Mouse (Mus musculus) CH12.LX (cell line): ENCODE data around the gene Fam163b. TPM values are rescaled to one million over a fixed set of nuclear protein-coding genes. Genes with fewer than 3 reads are reported as not detected.

ENCODE experiments used
- DNase-seq: peaks from one replicate; pipeline ENCODE4 v3.0.0-alpha.2; 2013; ENCODE audit errors: extremely low read depth
- H3K27ac ChIP-seq: 2 replicates; pipeline ENCODE4 v1.5.1; 2012; ENCODE audit warnings: low read depth, mild to moderate bottlenecking, control low read depth, moderate library complexity; ENCODE audit not compliant: insufficient read depth
- H3K27me3 ChIP-seq: replicated peaks from 2 replicates; pipeline ENCODE3; 2012; ENCODE audit warnings: inconsistent platforms
- H3K36me3 ChIP-seq, 2 experiments: replicated peaks in 1 of 2; 2 replicates each; pipeline versions ENCODE3 to v1.6.1; 2012; ENCODE audit warnings: inconsistent platforms in 1 of 2, low read length in 1 of 2, mild to moderate bottlenecking in 1 of 2, mixed read lengths in 1 of 2, moderate library complexity in 1 of 2; ENCODE audit not compliant: control insufficient read depth in 1 of 2, insufficient read depth in 1 of 2
- H3K4me1 ChIP-seq, 2 experiments: 2 replicates each; pipeline ENCODE4 v1.6.1; 2012; ENCODE audit warnings: inconsistent platforms in 1 of 2, moderate library complexity in 1 of 2; ENCODE audit not compliant: insufficient read depth in 2 of 2, control insufficient read depth in 1 of 2
- H3K4me2 ChIP-seq: 2 replicates; pipeline ENCODE4 v1.6.1; 2012; ENCODE audit warnings: low read depth, mild to moderate bottlenecking, control low read depth; ENCODE audit not compliant: poor library complexity, insufficient read depth, severe bottlenecking
- H3K4me3 ChIP-seq, 3 experiments: fragments of 150-350 bp in 1 of 3; sonication (generic) in 1 of 3; replicated peaks in 1 of 3; 2 replicates each; pipeline versions ENCODE3 to v1.5.1; 2011 to 2012; ENCODE audit warnings: low read depth in 2 of 3, low read length in 2 of 3, mild to moderate bottlenecking in 2 of 3, moderate library complexity in 2 of 3, control low read depth in 1 of 3, improper control_type of control experiment in 1 of 3, inconsistent platforms in 1 of 3, mixed read lengths in 1 of 3; ENCODE audit not compliant: poor library complexity in 1 of 3
- H3K79me2 ChIP-seq: replicated peaks from 2 replicates; pipeline ENCODE4 v1.6.1; 2012; ENCODE audit warnings: mild to moderate bottlenecking, moderate library complexity; ENCODE audit not compliant: control insufficient read depth, poor library complexity, insufficient read depth, severe bottlenecking; ENCODE audit errors: extremely low read depth
- H3K9ac ChIP-seq: 2 replicates; pipeline ENCODE4 v1.6.1; 2012; ENCODE audit warnings: low read depth, mild to moderate bottlenecking, control low read depth, moderate library complexity; ENCODE audit not compliant: insufficient read depth
- H3K9me3 ChIP-seq: replicated peaks from 2 replicates; pipeline ENCODE3; 2012; ENCODE audit warnings: low read length, inconsistent platforms, mixed read lengths
- BHLHE40 ChIP-seq: IDR thresholded peaks from 2 replicates; pipeline ENCODE4 v1.6.1; 2011; ENCODE audit warnings: mild to moderate bottlenecking, low read depth, low read length, improper control_type of control experiment
- CTCF ChIP-seq, 2 experiments: IDR thresholded peaks in 1 of 2; conservative IDR thresholded peaks in 1 of 2; 2 replicates each; pipeline ENCODE4 v1.5.1; 2011 to 2012; ENCODE audit warnings: low read depth in 2 of 2, low read length in 2 of 2, improper control_type of control experiment in 1 of 2, inconsistent platforms in 1 of 2, mild to moderate bottlenecking in 1 of 2, moderate library complexity in 1 of 2
- ELF1 ChIP-seq: IDR thresholded peaks from 2 replicates; pipeline ENCODE4 v1.6.1; 2014; ENCODE audit warnings: low read depth, mild to moderate bottlenecking, inconsistent platforms, low read length, improper control_type of control experiment
- ETS1 ChIP-seq: conservative IDR thresholded peaks from 2 replicates; pipeline ENCODE4 v1.6.1; 2012; ENCODE audit warnings: low read depth, mild to moderate bottlenecking, inconsistent platforms, low read length, improper control_type of control experiment, moderate library complexity
- GABPA ChIP-seq: IDR thresholded peaks from 2 replicates; pipeline ENCODE4 v1.6.1; 2012; ENCODE audit warnings: low read depth, low read length, improper control_type of control experiment, inconsistent platforms; ENCODE audit not compliant: insufficient replicate concordance
- HCFC1 ChIP-seq: IDR thresholded peaks from 2 replicates; pipeline ENCODE4 v1.6.1; 2012; ENCODE audit warnings: low read depth, mild to moderate bottlenecking, inconsistent platforms, low read length, improper control_type of control experiment
- IRF4 ChIP-seq: IDR thresholded peaks from 2 replicates; pipeline ENCODE4 v1.6.1; 2014; ENCODE audit warnings: low read depth, mild to moderate bottlenecking, inconsistent platforms, low read length, improper control_type of control experiment
- KAT2A ChIP-seq: IDR thresholded peaks from 2 replicates; pipeline ENCODE4 v1.6.1; 2012; ENCODE audit warnings: low read length, improper control_type of control experiment, inconsistent platforms; ENCODE audit not compliant: insufficient replicate concordance
- MAFK ChIP-seq: IDR thresholded peaks from 2 replicates; pipeline ENCODE4 v1.6.1; 2011; ENCODE audit warnings: low read length, improper control_type of control experiment; ENCODE audit not compliant: insufficient replicate concordance
- MEF2A ChIP-seq: IDR thresholded peaks from 2 replicates; pipeline ENCODE4 v1.6.1; 2014; ENCODE audit warnings: low read depth, mild to moderate bottlenecking, inconsistent platforms, low read length, improper control_type of control experiment, borderline replicate concordance
- MXI1 ChIP-seq: IDR thresholded peaks from 2 replicates; pipeline ENCODE4 v1.6.1; 2011; ENCODE audit warnings: mild to moderate bottlenecking, low read depth, low read length, improper control_type of control experiment
- MYC ChIP-seq: IDR thresholded peaks from 2 replicates; pipeline ENCODE4 v1.6.1; 2011; ENCODE audit warnings: low read depth, mild to moderate bottlenecking, improper control_type of control experiment, low read length
- NELFE ChIP-seq: IDR thresholded peaks from 2 replicates; pipeline ENCODE4 v1.6.1; 2011; ENCODE audit warnings: low read depth, low read length, improper control_type of control experiment
- PAX5 ChIP-seq: IDR thresholded peaks from 2 replicates; pipeline ENCODE4 v1.6.1; 2012; ENCODE audit warnings: low read length, inconsistent platforms, mixed read lengths
- POLR2AphosphoS2 ChIP-seq: IDR thresholded peaks from 2 replicates; pipeline ENCODE4 v1.6.1; 2011; ENCODE audit warnings: low read depth, low read length, improper control_type of control experiment
- RAD21 ChIP-seq: IDR thresholded peaks from 2 replicates; pipeline ENCODE4 v1.6.1; 2011; ENCODE audit warnings: low read depth, mild to moderate bottlenecking, low read length, improper control_type of control experiment, moderate library complexity
- TBP ChIP-seq: conservative IDR thresholded peaks from 2 replicates; pipeline ENCODE4 v1.6.1; 2011; ENCODE audit warnings: low read depth, low read length, improper control_type of control experiment
- UBTF ChIP-seq: IDR thresholded peaks from 2 replicates; pipeline ENCODE4 v1.6.1; 2012; ENCODE audit warnings: low read depth, mild to moderate bottlenecking, inconsistent platforms, low read length, improper control_type of control experiment, moderate library complexity
- ZMIZ1 ChIP-seq: IDR thresholded peaks from 2 replicates; pipeline ENCODE4 v1.6.1; 2012; ENCODE audit warnings: low read depth, mild to moderate bottlenecking, inconsistent platforms, low read length, improper control_type of control experiment
- dilution Hi-C: fragments of 300-500 bp; cut with MboI; formaldehyde crosslinking; loops from 2 replicates; pipeline ENCODE4 v1.14.3; 2020; ENCODE audit warnings: low sequenced_read_pairs; ENCODE audit not compliant: extremely low pct_unique_long_range_greater_than_20kb, extremely low pct_ligation_motif_present
- in situ Hi-C: fragments of 300-500 bp; cut with MboI; formaldehyde crosslinking; loops from 3 replicates; pipeline ENCODE4 v1.14.3; 2019; ENCODE audit warnings: low sequenced_read_pairs, low pct_ligation_motif_present, low pct_unique_long_range_greater_than_20kb, mixed read lengths
- polyA plus RNA-seq: library from polyadenylated mRNA; unstranded; fragments of >175 nt; gene quantifications from 2 replicates; pipeline ENCODE4 v1.2.1, GENCODE M21; 2012; ENCODE audit warnings: low read depth; ENCODE audit not compliant: insufficient read length
- total RNA-seq, 2 experiments: library from RNA; depleted of rRNA; stranded (reverse); fragments of 300-350 nt in 1 of 2; fragments of >200 nt in 1 of 2; gene quantifications; 2 replicates each; pipeline ENCODE4 v1.2.3; 2012 to 2014

Gene Fam163b
- total and polyA plus RNA-seq, 3 experiments, result not detected

GRCm38 (mm10) chr2:27146840-27147239 lies 4.5 kb upstream of the Fam163b start:
- in situ Hi-C loops, result no loop called here

GRCm38 (mm10) chr2:27144957-27145356 lies 2.7 kb upstream of the Fam163b start:
- no peak overlapping the region for H3K9ac ChIP-seq
- dilution Hi-C loops (no loop called here), in situ Hi-C loops (no loop called here)
- no peak for DNase-seq
- no peaks in the 10 kb centered on the region for H3K9me3 ChIP-seq
- no peaks in the 10 kb centered on the region for H3K36me3 ChIP-seq
- TF ChIP-seq HCFC1 (no peak), MEF2A (no peak), NELFE (no peak), IRF4 (no peak), RAD21 (no peak), MXI1 (no peak), ZMIZ1 (no peak), KAT2A (no peak), GABPA (no peak), CTCF (conservative IDR thresholded peaks at IDR 0.05 in 1 of 2, IDR thresholded peaks at IDR 0.05 in 1 of 2; ENCODE audit: low read depth in 2 of 2, low read length in 2 of 2) (no peak), TBP (no peak), ETS1 (no peak)
- H3K4me3 ChIP-seq, result no peak overlapping the region
- H3K79me2 ChIP-seq, result no peaks in the 10 kb centered on the region
- no peak overlapping the region for H3K27ac ChIP-seq
- peaks cover 0 to 9% of the 10 kb centered on the region in 2 experiments; a peak in 2 of 4 replicates for H3K4me1 ChIP-seq
- peaks cover 87% of the 10 kb centered on the region for H3K27me3 ChIP-seq
- H3K4me2 ChIP-seq, result no peak overlapping the region

More at GRCm38 (mm10) chr2:27146840-27147239, 4.5 kb upstream of the Fam163b start:
- Histone ChIP-seq H3K4me1 (peaks cover 0 to 9% of the 10 kb centered on the region in 2 experiments; a peak in 2 of 4 replicates), H3K4me3 (no peak overlapping the region), H3K9me3 (no peaks in the 10 kb centered on the region), H3K36me3 (no peaks in the 10 kb centered on the region), H3K79me2 (no peaks in the 10 kb centered on the region), H3K27ac (no peak overlapping the region), H3K9ac (no peak overlapping the region), H3K4me2 (no peak overlapping the region), H3K27me3 (peaks cover 77% of the 10 kb centered on the region)
- TF ChIP-seq ELF1 (no peak), POLR2AphosphoS2 (no peak), TBP (no peak), MYC (no peak), UBTF (no peak), PAX5 (no peak), MAFK (no peak), BHLHE40 (no peak)
- dilution Hi-C loops, result no loop called here
- no peak for DNase-seq
